Mouse (Mus musculus): Measurements from ENCODE around the gene Frmd4a. TPM values are rescaled to one million over a fixed set of nuclear protein-coding genes. Genes with fewer than 3 reads are reported as not detected.
A peak's percentile ranks its signal among the peaks of the same experiment; 100 is the strongest.

Frmd4a gene
- polyA plus RNA-seq, 1 experiment: 106 TPM

- TF ChIP-seq POLR2A (IDR thresholded peaks at IDR 0.05; ENCODE audit: borderline replicate concordance, extremely low read depth, insufficient read depth, insufficient read length, poor library complexity, severe bottlenecking) (no peak), CTCF (IDR thresholded peaks at IDR 0.05; ENCODE audit: borderline replicate concordance, extremely low read depth, insufficient read depth, insufficient read length) (no peak)
- no peak for DNase-seq (ENCODE audit: low read depth)
These were observed 149.6 kb downstream of the Frmd4a start for GRCm38 (mm10) chr2:4167131-4167530.

- DNase-seq (ENCODE audit: low read depth): peak; percentile 87
- TF ChIP-seq POLR2A (IDR thresholded peaks at IDR 0.05; ENCODE audit: borderline replicate concordance, extremely low read depth, insufficient read depth, insufficient read length, poor library complexity, severe bottlenecking) (no peak), CTCF (IDR thresholded peaks at IDR 0.05; ENCODE audit: borderline replicate concordance, extremely low read depth, insufficient read depth, insufficient read length) (no peak)
These were observed 152.2 kb downstream of the Frmd4a start for GRCm38 (mm10) chr2:4169726-4170125.

- no peak for DNase-seq (ENCODE audit: low read depth)
- TF ChIP-seq POLR2A (IDR thresholded peaks at IDR 0.05; ENCODE audit: borderline replicate concordance, extremely low read depth, insufficient read depth, insufficient read length, poor library complexity, severe bottlenecking) (no peak), CTCF (IDR thresholded peaks at IDR 0.05; ENCODE audit: borderline replicate concordance, extremely low read depth, insufficient read depth, insufficient read length) (no peak)
These were observed 152.7 kb downstream of the Frmd4a start for GRCm38 (mm10) chr2:4170189-4170588.

GRCm38 (mm10) chr2:4184991-4185390 lies 167.5 kb downstream of the Frmd4a start:
- DNase-seq (ENCODE audit: low read depth): no peak
- no peak for TF ChIP-seq POLR2A (IDR thresholded peaks at IDR 0.05; ENCODE audit: borderline replicate concordance, extremely low read depth, insufficient read depth, insufficient read length, poor library complexity, severe bottlenecking)
- TF ChIP-seq CTCF (IDR thresholded peaks at IDR 0.05; ENCODE audit: borderline replicate concordance, extremely low read depth, insufficient read depth, insufficient read length): no peak

DNA sequence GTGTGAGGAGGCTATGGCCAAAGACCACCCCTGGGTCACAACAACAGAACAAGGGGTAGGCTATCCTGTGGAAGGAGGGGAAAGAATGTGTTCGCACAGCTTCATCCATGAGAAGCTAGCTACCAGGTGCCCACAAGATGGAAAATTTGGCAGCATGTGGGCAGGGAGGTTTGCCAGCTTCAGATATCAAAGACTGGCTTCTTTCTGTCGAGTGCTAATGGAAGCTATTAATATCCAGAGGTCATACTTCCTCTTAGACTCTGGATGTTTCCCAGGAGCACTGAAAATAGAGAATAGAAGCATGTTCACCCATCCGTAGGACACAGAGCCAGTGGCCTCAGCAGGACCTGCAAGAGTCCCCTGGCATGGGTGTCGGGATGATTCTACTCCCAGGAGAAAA lies 170.0 kb downstream of the Frmd4a start:
- no peak for DNase-seq (ENCODE audit: low read depth)

GRCm38 (mm10) chr2:4188303-4188702 lies 170.8 kb downstream of the Frmd4a start:
- TF ChIP-seq POLR2A (IDR thresholded peaks at IDR 0.05; ENCODE audit: borderline replicate concordance, extremely low read depth, insufficient read depth, insufficient read length, poor library complexity, severe bottlenecking): no peak
- DNase-seq (ENCODE audit: low read depth): peak; percentile 51

More for the DNA sequence above, 170.0 kb downstream of the Frmd4a start:
- no peak for TF ChIP-seq POLR2A (IDR thresholded peaks at IDR 0.05; ENCODE audit: borderline replicate concordance, extremely low read depth, insufficient read depth, insufficient read length, poor library complexity, severe bottlenecking)
- TF ChIP-seq CTCF (IDR thresholded peaks at IDR 0.05; ENCODE audit: borderline replicate concordance, extremely low read depth, insufficient read depth, insufficient read length): no peak

DNA sequence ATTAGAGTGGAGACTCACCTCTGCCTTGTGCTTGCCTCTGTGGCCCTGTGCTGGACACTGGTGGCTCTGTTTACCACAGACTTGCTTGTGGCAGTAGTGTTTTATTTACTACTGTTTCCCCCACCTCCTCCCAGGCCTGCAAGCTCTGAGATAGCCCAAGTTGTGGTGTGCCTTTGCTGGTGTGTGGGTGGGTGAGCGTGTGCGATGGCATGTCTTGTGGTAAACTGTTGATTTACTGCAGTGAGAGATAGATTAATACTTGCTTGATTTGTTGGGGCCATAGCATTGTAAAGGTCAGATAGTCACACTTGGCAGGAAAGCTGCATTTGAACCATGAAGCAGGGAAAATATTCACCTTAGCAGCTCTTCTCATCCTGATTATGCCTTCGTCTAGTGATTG lies 172.8 kb downstream of the Frmd4a start:
- no peak for TF ChIP-seq CTCF (IDR thresholded peaks at IDR 0.05; ENCODE audit: borderline replicate concordance, extremely low read depth, insufficient read depth, insufficient read length)
- TF ChIP-seq POLR2A (IDR thresholded peaks at IDR 0.05; ENCODE audit: borderline replicate concordance, extremely low read depth, insufficient read depth, insufficient read length, poor library complexity, severe bottlenecking): no peak
- no peak for DNase-seq (ENCODE audit: low read depth)

DNA sequence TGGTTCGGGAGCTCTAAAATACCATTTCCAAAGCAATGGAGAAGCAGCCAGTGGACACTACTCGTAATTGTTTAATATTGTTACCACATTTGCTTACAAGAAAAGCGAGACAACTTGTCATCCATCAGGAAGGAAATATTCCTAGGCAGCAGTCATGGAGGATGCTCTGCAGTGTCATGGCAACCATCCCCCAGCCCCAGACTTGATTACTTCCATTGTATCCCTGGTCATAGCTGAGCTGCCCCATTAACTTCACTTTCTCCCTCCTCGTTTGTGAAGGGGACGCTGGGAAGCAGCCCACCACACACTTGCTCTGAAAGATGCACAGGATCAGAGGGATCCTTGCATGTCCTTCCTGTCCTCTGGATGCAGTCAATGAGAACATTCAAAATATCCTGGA lies 173.5 kb downstream of the Frmd4a start:
- TF ChIP-seq CTCF (IDR thresholded peaks at IDR 0.05; ENCODE audit: borderline replicate concordance, extremely low read depth, insufficient read depth, insufficient read length) (no peak), POLR2A (IDR thresholded peaks at IDR 0.05; ENCODE audit: borderline replicate concordance, extremely low read depth, insufficient read depth, insufficient read length, poor library complexity, severe bottlenecking) (no peak)
- no peak for DNase-seq (ENCODE audit: low read depth)

DNA sequence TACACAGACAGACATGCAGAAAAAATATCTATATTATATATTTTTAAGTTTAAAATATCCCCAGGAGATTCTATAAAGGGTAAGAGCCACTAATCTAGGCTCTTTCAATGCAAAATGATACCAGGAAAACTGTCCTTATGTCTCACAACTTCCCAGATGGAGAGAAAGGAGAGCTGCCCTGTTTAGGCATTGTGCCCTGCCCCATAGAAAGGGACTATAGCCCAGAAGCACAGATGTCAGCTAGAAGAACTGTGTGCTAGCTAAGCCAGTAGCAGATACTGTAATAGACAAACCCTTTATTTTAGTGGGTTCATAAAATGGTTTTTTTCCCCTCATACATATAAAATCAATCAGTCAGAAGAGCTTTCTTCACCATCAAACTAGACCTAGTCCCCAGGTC lies 175.7 kb downstream of the Frmd4a start:
- no peak for TF ChIP-seq CTCF (IDR thresholded peaks at IDR 0.05; ENCODE audit: borderline replicate concordance, extremely low read depth, insufficient read depth, insufficient read length)
- TF ChIP-seq POLR2A (IDR thresholded peaks at IDR 0.05; ENCODE audit: borderline replicate concordance, extremely low read depth, insufficient read depth, insufficient read length, poor library complexity, severe bottlenecking): no peak
- DNase-seq (ENCODE audit: low read depth): peak; percentile 9

GRCm38 (mm10) chr2:4194324-4195014 lies 177.0 kb downstream of the Frmd4a start:
- DNase-seq (ENCODE audit: low read depth): peak; percentile 60
- no peak for TF ChIP-seq CTCF (IDR thresholded peaks at IDR 0.05; ENCODE audit: borderline replicate concordance, extremely low read depth, insufficient read depth, insufficient read length)
- no peak for TF ChIP-seq POLR2A (IDR thresholded peaks at IDR 0.05; ENCODE audit: borderline replicate concordance, extremely low read depth, insufficient read depth, insufficient read length, poor library complexity, severe bottlenecking)

DNA sequence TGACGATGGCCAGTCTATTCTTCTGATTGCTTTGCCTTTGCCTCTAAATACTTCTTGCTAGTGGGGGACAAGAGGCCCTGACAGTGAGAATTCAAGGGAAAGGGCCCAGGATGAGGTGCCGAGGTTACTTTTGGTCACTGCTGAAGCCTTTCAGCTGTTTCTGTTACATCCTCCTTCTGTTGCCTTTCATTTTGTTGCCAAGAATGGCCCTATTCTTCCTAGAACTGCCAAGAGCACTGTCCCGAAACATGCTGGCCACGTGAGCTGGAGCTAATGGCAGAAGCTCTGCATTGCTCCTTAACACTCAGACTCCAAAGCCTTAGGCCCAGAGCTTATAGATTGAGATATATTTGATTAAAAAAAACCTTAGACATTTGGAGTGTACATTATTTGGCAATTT lies 178.5 kb downstream of the Frmd4a start:
- DNase-seq (ENCODE audit: low read depth): no peak
- TF ChIP-seq POLR2A (IDR thresholded peaks at IDR 0.05; ENCODE audit: borderline replicate concordance, extremely low read depth, insufficient read depth, insufficient read length, poor library complexity, severe bottlenecking): no peak
- no peak for TF ChIP-seq CTCF (IDR thresholded peaks at IDR 0.05; ENCODE audit: borderline replicate concordance, extremely low read depth, insufficient read depth, insufficient read length)

DNA sequence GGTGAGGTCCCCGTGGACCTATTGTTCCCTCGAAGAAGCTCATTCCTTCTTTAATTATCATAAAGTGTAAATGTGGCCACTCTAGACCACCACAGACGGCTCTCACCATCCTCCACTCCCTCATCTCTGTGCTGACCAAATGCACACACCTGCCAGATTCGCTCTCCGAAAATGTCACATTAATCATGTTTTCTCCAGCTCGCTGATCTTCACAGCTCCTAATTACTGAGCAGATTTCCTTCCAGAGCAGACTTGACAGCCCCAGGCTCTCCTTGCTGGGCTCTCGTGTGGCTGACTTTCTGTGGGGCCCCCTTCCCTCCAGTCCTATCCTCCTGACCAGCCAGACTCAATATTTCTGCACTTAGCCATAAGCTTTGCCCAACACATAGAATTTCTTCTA lies 191.7 kb downstream of the Frmd4a start:
- TF ChIP-seq CTCF (IDR thresholded peaks at IDR 0.05; ENCODE audit: borderline replicate concordance, extremely low read depth, insufficient read depth, insufficient read length) (no peak), POLR2A (IDR thresholded peaks at IDR 0.05; ENCODE audit: borderline replicate concordance, extremely low read depth, insufficient read depth, insufficient read length, poor library complexity, severe bottlenecking) (no peak)
- DNase-seq (ENCODE audit: low read depth): peak; percentile 71
